Mouse (Mus musculus): ENCODE measurements around the gene Olfr508. TPM values are rescaled to one million over a fixed set of nuclear protein-coding genes. Genes with fewer than 3 reads are reported as not detected.

Gene Olfr508
- polyA plus RNA-seq, 1 experiment = not detected

DNA sequence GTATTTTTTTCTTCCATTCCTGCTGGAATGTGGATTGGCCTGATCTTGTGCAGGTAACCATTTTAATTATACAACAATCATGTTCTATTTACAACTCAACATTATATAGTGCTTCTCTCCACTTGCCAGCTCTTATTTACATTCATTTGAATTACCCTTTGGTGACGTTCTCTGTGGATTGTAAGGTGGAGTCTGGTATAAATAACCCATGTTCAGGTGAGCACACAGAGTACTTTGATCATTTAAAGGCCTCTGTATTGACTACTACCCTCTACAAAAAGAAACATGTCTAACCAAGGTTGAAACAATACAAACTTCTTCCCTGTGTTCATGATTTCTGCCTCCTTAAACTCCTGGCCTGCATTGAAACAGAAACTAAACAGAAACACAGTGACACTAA lies 41.3 kb downstream of the Olfr508 start:
- peaks cover 2% of the 10 kb centered on the region; the same call in 1 of the 2 replicates for H3K9me3 ChIP-seq (ENCODE audit: control insufficient read depth, low read length)
- no peaks in the 10 kb centered on the region for H3K27me3 ChIP-seq (ENCODE audit: control insufficient read depth)
- H3K4me1 ChIP-seq (ENCODE audit: control insufficient read depth) = no peaks in the 10 kb centered on the region
- no peak for TF ChIP-seq GATA1 (IDR thresholded peaks at IDR 0.05; ENCODE audit: low read length)
- no peak overlapping the region for H3K4me3 ChIP-seq (replicated peaks)
- no peaks in the 10 kb centered on the region for H3K36me3 ChIP-seq (ENCODE audit: control insufficient read depth)

- Histone ChIP-seq H3K36me3 (ENCODE audit: control insufficient read depth) (no peaks in the 10 kb centered on the region), H3K4me1 (ENCODE audit: control insufficient read depth) (no peaks in the 10 kb centered on the region), H3K9me3 (ENCODE audit: control insufficient read depth, low read length) (peaks cover 11% of the 10 kb centered on the region; the same call in 1 of the 2 replicates), H3K27me3 (ENCODE audit: control insufficient read depth) (no peaks in the 10 kb centered on the region), H3K4me3 (replicated peaks) (no peak overlapping the region)
- TF ChIP-seq TAL1 (IDR thresholded peaks at IDR 0.05; ENCODE audit: low read length) (no peak), GATA1 (IDR thresholded peaks at IDR 0.05; ENCODE audit: low read length) (no peak)
Observed at GRCm38 (mm10) chr7:108678886-108679285, 49.1 kb downstream of the Olfr508 start.

Other genes with a start within 250 kb of the Olfr508 start
- gene Olfr495, start 236.8 kb upstream of the Olfr508 start, polyA plus RNA-seq (2012) = not detected in 2 replicates
- not detected in 2 replicates for gene Olfr497, start 209.6 kb upstream of the Olfr508 start, polyA plus RNA-seq (2012)
- gene Olfr498, start 164.7 kb upstream of the Olfr508 start, polyA plus RNA-seq (2012) = not detected in 2 replicates
- gene Olfr502, start 104.9 kb upstream of the Olfr508 start, polyA plus RNA-seq (2012) = not detected in 2 replicates
- not detected in 2 replicates for gene Olfr503, start 85.5 kb upstream of the Olfr508 start, polyA plus RNA-seq (2012)
- not detected in 2 replicates for gene Olfr504, start 64.2 kb upstream of the Olfr508 start, polyA plus RNA-seq (2012)
- not detected in 2 replicates for gene Olfr506, start 19.2 kb upstream of the Olfr508 start, polyA plus RNA-seq (2012)
- not detected in 2 replicates for gene Olfr507, start 8.2 kb upstream of the Olfr508 start, polyA plus RNA-seq (2012)
- 0.02 TPM in 1 of 2 replicates, not detected in the other for gene Olfr509, start 21.9 kb downstream of the Olfr508 start, polyA plus RNA-seq (2012)
- gene Olfr510, start 36.4 kb downstream of the Olfr508 start, polyA plus RNA-seq (2012) = not detected in 2 replicates
- gene Olfr512, start 83.3 kb downstream of the Olfr508 start, polyA plus RNA-seq (2012) = not detected in 2 replicates
- not detected in 2 replicates for gene Olfr513, start 121.0 kb downstream of the Olfr508 start, polyA plus RNA-seq (2012)
- not detected in 2 replicates for gene Olfr514, start 196.0 kb downstream of the Olfr508 start, polyA plus RNA-seq (2012)
- not detected in 2 replicates for gene Olfr516, start 220.5 kb downstream of the Olfr508 start, polyA plus RNA-seq (2012)
- gene Olfr517, start 242.4 kb downstream of the Olfr508 start, polyA plus RNA-seq (2012) = not detected in 2 replicates